Mouse (Mus musculus) brain, adult 2 months (tissue): ENCODE measurements at regions not wholly inside any gene's neighbourhood (a gene's known extent, or its start where the extent isn't known, plus 50 kb on each side); places are given as distances from the start of the nearest gene placed in this dataset.

Experiments used
- DNase-seq: peaks from one replicate; pipeline ENCODE4 v3.0.0; 2011; ENCODE audit warnings: low read depth, low spot score

DNA sequence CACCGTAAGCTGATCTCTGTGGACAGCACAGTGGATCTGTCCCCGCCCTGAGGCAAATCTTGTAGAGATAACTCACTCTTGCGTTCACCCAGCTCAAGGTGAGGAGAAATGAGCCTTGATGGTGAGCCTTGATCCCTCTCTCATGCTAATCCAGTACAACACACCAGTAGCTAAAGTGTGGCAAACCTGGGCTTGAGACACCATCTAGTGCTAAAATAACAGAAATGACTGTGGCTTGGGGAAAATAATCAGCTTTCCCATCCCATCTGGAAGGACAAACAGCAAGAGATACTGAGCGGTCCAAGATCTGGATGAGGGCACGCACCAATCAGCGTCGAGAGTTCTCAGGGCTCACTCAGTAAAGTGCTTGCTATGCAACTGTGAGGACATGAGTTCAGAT, 50.9 kb upstream of the Cbln4 start:
- DNase-seq, result no peak

DNA sequence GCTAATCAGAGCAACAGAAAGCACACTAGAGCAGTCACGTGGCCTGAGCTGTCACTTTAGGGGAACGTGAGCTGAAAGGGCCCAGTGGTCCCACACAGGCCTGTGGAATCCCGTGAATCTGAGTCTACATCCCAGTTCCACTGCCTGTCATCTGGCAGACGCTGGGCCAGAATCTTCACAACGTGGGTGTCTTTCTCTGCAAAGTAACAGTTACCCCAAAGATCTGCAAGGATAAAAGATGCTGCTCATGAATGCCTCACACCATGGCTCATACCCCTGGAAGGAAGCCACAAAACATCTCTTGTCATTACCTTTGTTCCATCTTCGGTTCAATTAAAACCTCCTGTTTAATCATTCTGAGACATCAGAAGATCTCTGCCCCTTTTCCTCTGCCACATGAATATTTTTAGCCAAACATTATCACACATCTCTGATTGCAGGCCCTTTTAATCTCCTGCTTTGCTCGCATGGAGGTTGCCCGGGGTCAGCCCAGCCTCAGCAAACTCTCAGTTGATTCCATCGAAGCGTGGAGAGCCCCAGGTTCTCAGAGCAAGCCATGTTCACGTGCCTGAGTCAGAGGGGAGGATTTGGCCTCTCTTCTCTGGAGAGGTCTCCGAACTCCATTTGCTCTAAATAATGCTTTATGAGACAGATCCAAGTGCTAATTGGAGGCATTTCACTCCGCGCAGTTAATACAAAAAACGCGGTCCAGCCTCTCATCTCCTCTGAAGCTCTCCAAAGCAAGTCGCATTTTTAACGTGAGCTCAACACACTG, 60.8 kb upstream of the Cbln4 start:
- DNase-seq, result peak; percentile 71

DNA sequence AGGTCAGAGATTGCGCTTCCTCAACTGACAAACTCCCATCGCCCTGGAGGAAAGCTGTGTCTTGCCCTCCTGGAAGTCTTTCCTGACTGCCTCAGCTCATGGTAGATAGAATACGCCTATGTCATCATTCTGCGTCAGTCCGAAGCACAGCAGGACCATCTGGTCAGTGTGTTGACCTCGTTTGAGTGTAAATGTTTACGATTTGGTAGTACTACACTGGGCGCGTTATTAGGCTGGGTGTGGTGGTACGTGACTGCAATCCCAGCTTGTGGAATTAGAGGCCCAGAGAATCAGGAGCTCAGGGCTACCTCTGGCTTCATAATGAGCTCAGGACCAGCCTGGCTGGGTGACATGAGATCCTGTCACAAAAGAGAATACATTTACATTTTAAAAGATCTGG, 62.0 kb upstream of the Cbln4 start:
- DNase-seq, result peak; percentile 32

DNA sequence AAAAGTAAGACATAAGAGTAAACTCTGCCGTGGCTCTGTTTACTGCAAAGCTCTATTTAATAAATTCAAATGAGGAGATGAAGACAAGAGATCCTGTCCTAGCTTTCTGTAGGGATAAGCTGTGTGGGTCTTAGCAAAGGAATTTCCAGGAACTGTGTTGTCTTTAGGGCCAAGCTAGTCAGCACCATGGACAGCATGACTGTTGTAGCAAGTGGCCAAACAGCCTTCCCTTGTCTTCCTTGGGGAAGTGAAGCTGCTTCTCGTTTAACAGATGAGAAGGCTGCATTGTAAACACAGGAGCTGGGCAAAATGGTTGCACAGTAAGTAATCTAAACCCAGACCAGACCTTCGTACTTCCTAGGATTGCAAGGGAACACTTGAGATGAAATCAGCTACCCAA, 67.4 kb upstream of the Cbln4 start:
- DNase-seq, result no peak

DNA sequence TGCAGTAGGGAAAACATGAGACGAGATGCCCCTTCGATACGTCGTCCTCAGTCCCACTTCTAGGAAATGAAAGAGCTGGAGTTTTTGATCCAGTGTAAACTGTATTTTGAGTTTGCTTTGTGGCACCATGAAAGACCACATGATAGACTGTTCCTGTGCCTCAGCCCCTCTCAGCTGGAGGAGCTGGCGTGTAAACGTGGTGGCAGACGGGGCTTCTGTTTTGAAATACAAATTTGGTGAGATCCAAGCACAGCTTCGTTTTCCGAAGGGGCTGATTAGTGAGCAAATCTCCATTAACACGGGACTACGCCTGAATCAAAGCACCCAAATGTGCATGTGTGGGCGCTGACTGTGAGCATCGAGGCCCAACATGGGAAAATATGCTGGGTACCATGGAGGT, 70.4 kb upstream of the Cbln4 start:
- DNase-seq, result no peak

DNA sequence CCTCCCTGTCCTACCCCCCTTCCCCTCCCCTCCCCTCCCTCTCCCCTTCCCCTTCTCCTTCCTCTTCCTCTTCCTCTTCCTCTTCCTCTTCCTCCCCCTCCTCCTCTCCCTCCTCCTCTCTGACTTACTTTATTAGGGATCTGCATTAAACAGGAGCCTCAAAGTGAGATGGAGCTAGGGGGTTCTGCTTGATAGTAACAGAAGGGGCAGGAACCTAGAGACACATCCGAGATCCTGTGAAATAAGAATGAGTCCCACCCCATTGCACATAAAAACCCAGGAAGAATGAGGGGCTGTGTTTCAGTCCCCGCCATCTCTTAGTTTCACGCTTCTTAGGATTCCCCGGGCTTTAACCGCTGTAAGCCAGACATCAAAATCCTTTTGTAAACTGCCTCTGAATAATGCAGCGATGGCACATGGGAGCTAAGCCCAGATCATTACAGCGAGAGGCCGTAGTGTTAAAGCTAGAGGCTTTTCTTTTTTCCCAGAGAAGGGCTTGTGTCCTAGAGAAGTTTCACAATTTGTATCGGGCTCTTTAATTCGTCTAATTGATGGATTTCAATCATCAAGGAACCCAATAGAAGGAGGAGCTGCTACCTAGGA, 72.4 kb upstream of the Cbln4 start:
- DNase-seq, result no peak

DNA sequence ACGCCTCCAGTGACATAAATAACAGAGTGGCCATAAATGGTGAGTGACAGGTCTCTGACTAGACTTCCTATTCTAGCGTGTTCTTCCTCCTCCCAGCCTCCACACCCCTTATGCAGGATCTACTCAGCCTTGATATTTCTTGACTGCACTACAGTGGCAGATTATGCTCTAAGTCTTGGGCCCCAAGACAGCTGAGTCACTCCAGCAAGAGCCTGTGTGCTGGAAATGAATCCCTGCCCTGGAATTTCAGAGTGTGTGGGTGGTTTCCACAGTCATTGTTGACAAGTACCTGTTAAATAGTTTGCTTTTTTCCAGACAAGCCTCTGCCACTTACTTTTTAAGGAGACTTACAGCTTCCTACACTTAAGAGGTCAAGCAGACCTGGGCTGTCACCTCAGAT, 84.3 kb upstream of the Cbln4 start:
- DNase-seq, result peak; percentile 85

DNA sequence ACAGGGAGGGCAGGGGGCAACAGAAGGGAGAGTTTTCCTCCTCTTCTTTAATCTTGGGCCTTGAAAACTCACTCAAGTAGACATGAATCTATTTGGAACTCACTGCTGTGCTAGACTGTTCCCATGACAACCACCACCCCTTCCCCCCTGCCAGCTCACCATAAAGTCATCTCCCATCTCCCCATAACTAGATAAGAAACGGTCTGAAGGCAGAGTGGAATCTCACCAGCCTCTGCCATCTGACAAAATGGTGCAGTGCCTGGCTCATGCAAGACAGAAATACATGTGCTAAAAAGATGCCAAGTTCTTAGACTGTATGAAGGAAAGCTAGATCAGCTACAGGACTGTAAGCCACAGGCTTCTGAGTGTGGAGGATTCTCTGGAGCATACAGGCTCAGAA, 88.0 kb upstream of the Cbln4 start:
- DNase-seq, result peak; percentile 83

DNA sequence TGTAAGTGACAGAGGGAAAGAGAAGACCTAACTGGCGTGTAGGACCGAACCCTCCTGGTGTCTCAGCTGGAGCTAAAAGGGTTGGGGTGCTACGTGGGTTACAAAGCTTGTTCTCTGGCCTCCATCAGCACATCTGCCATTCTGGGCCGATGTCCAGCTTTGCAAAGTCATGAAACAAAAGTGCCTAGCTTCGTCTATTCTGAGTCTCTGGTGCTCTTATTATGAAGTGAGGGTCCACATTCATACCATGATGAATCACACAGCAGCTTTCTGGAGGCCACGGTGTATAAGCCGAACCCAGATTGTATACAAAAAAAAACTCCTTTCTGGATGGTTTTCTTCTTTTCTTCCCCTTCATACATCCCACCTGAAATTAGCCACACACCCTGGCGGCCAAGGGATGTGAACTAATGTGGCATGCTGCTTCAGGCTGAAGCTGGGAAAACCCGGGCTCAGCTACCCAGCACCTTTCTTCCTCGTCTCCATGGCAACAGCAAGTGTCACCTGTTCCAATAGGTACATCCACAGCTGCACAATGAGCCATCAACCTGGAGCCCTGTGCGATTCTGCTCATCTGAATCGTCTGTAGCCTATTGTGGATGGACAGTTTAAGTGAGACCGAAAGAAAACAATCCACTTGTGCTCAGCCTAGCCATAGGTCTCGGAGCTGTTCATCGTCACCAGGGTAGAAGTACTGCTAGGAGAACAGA, 89.5 kb upstream of the Cbln4 start:
- peak; percentile 78 for DNase-seq

DNA sequence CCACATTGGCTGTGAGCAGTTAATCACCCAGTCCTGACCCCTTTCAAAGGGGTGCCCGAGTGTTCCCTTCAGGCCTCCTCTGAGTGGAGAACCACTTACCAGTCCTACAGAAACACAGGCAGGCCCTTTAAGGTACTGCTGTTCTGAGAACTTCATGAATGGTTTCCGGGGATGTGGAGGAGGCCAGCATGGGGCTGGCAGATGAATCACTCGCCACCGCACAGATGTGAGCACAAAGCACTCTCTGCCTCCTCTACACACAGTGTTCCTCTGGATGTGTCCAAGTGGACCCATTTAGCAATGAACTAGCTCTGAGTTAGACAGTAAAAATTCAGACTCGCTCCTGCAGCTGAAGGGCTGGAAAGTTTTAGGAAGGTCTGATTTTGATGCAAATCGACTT, 96.8 kb upstream of the Cbln4 start:
- peak; percentile 91 for DNase-seq

DNA sequence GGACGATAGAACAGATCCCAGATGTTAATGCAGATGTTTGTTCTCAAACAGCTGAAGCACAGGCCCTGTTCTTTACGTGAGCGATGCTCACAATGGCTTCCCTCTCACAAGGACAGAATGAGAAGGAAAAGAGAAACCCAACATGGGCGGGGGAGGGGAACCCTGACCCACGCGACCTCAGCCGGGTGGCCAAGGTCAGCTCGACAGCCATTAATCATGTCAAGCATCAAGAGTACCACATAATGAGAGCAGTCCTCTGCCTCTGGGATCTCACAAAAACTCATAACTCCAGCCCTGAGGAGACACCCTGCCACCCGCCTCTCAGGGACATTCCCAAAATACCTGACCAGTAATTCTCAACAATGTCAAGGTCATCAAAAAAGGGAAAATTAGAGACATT, 100.0 kb upstream of the Cbln4 start:
- no peak for DNase-seq

DNA sequence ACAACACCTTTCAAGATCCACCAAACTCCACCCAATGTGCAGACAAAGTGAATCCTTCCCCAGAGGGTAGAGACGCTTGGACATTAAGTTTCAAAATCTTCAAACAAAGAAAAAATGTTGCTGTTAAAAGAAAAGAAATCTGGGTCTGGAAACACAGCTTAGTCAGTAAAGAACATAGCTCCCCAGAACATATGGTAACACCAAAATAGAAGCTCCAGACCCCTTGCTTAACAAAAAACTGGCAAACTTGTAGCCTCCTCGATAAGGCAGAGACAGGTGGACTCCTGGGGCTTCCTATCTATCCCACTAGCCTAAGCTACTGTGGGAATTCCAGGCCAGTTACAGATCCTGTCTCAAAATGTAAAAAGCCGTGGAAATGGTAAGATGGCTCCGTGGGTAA, 99.6 kb upstream of the Mc3r start:
- DNase-seq, result peak; percentile 41

DNA sequence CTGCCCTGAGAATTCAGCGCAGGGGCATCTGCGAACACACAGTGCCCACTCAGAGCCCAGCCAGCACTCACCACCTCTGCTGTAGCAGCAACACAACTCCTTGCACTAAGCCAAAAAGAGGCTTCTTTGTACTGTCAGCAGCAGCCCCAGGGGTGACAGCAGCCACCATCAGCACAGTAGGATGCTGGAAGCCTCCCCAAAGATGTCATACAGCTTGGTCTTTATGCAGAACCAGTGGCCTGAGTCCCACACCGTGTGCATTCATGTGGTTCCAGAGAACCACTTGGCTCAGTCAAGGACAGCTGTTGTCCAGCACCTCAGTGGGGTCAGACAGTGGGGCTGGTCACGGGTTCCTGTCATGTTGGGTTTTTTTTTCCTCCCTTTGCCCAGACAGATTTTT, 98.6 kb upstream of the Mc3r start:
- DNase-seq, result peak; percentile 20

DNA sequence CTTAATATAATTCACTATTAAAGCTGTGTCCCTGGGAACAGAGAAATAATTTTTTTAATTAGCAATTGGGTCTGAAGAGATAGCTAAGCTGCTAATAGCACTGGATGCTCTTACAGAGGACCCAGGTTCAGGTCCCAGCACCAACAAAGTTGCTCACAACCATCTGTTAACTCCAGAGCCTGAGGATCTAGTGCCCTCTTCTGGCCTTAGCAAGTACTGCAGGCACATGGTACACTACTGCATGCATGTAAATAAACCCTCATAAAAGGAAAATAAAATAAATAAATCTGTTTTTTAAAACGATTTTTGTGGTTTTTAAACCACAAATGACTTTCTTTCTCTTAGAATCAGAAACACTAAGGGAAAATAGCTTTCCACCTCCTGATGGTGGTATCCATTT, 97.4 kb upstream of the Mc3r start:
- no peak for DNase-seq

DNA sequence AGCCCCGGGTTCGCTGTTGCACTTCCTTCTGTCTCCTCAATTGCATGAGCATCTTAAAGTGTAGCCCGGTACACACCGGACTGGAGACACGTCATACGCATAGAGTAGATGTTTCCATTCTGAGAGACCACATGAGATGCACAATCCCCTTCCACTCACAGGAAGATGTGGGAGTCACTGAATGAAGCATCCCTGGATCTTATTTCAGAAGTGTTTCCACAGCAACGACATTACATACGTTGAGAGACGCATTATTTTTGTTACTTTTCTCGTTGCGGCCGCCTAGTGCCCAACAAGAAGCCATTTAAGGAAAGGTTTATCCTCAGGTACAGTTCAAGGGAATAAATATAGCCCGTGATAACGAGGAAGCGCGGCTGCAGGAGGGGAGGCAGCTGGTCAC, 88.4 kb upstream of the Mc3r start:
- peak; percentile 61 for DNase-seq

DNA sequence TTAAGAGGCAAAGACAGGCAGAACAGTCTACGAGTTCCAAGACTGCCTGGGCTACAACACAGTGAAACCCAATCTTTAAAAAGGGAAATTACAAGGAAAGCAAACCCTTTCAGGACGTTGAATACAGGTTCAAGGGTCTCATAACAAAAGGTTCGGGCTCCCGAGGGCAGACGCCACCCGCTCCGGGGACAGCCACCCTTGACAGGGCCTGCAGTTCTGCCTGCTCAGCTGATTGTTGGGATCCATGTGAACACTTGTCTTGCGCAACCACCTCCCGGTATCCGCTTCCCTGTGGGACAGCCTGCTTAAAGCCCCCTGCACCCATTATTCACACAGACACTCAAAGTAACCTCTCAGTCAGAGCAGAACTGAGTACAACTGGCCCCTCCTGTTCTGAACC, 70.9 kb upstream of the Mc3r start:
- DNase-seq, result no peak

DNA sequence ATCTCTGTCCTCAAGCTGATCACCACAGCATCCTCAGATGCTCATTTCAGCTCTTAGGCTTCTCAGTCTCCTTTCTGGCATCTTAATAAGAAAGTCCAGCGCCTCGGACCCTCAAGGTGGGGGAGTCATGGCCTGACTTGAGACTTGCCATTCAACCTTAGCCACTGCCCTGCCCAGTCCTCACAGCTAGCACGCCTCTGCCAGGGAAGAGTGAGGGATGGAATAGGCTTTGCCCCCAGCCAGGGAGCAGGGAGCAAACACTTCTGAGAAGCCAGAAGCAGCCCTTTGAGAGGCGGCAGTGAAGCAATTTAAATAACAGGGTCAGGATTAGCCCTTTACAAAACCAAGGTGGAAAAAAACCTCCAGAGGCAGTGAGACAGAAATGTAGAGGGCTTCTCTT, 69.0 kb upstream of the Mc3r start:
- no peak for DNase-seq

DNA sequence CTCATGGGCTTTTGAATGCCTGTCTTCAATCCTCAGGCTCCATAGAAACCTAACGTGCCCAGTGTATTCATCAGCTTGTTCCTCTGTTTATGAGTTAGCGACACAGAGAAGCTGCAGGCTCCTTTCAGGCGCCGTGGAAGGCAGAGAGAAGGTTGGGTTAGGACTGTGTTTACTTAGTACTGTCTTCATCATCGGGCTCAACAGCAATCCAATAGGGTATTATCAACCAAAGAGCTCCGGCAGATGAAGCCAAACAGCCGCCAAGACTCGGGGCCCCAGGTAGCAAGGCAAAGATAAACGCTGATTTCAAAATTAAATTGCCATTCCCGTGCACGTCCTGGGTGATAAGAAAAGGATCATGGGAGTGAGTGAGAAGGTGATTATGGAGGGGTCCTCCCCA, 50.5 kb upstream of the Mc3r start:
- DNase-seq, result no peak
